Mouse (Mus musculus) left cerebral cortex, postnatal 36 days (tissue): ENCODE results near the gene Fam161b. TPM values are rescaled to one million over a fixed set of nuclear protein-coding genes. Genes with fewer than 3 reads are reported as not detected.

Experiments
- DNase-seq, 2 experiments: peaks; one replicate each; pipeline ENCODE4 v3.0.0; 2021 to 2022; ENCODE audit warnings: low spot score in 2 of 2, mixed read lengths in 1 of 2
- intact Hi-C: fragments of 180-260 bp; cut with DNase I; formaldehyde crosslinking; loops from one replicate; pipeline ENCODE4 v1.15.1; 2025
- total RNA-seq, 2 experiments: library from RNA; stranded (reverse); gene quantifications; 2 replicates each; pipeline ENCODE4 v1.2.3; 2021

Gene Fam161b
- 10 to 100 TPM; 11.7 to 13.2 TPM for total RNA-seq

GRCm38 (mm10) chr12:84361555-84362489, at the start of gene Fam161b, which contains the start of gene Coq6:
TSS of gene Fam161b (minus strand) at chr12:84361833.
TSS of gene Coq6 (plus strand) at chr12:84361657.
- intact Hi-C loops: no loop called here

GRCm38 (mm10) chr12:84408819-84409507, 47.3 kb upstream of the Fam161b start, which contains the start of the genes Entpd5 and Bbof1:
TSS of gene Entpd5 (minus strand) at chr12:84409029.
TSS of gene Bbof1 (plus strand) at chr12:84409071.
- intact Hi-C loops: loop anchor here (2.0 kb wide), 1 partner anchor 42 kb away; the partner anchor contains the start of genes Aldh6a1 and Lin52

More at GRCm38 (mm10) chr12:84361555-84362489, at the start of gene Fam161b, which contains the start of gene Coq6:
- peak; percentile 93 to 94 for DNase-seq

DNA sequence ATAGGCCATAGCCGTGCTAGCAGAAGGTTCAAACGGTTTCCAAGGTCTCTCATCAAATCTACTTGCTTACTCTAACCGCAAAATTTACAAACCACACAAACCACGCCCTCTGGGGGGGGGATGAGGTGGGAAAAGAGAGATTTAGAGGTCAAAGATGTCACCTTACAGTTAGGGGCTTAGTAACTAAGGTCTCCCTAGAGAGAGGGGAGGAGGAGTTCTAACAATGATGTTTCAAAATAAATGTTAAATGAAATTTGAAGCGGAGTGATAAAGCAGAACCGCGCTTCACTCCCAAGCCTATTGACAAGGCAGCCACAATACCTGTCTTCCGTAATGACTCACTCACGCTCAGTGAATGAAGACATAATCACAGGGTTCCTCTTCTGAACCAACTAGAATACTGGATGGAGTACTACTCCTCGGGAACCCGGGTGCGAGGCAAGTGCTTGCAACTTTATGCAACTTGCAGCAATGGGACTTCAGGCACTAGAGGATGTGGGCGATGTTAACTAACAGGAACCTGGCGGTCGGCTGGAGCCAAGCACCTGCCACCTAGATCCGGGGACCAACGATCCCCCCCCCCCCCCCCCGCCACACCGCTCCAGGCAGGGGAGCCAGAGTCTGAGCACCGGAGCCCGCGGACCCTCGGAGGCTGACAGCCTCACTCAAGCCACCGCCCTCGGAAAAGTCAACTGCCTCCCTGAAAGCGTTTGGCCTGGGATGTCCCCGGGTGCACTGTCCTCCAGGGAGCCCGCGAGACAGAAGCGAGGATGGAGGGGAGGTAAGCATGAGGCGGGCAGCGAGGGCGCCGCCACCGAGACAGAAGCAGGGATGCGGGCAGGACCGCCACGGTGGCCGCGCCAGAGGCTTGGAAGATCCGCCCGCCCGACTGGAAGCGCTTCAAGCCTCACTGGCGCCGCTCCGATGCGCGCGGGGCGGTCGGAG, 46.5 kb upstream of the Fam161b start:
- intact Hi-C loops: loop anchor here (2.0 kb wide), 1 partner anchor 43 kb away; the partner anchor contains the start of genes Aldh6a1 and Lin52
- DNase-seq: peak; percentile 30 to 31

More at GRCm38 (mm10) chr12:84408819-84409507, 47.3 kb upstream of the Fam161b start, which contains the start of the genes Entpd5 and Bbof1:
- DNase-seq: peak; percentile 91 to 94

DNA sequence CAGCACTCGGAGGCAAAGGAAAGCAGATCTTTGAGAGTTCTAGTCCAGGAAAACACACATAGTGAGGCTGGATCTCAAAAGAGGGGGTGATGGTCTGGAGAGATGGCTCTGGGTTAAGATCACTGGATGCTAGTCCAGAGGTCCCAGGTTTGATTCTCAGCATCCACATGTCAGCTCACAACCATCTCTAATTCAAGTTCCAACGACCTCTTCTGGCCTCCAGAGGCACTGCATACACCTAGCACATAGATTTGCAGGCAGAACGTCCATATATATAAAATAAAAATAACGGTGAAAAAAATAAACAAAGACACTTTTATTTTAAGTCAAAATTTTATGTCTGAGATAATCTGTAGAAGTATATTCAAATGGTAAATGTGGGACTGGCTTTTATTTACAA, 45.6 kb upstream of the Fam161b start:
- intact Hi-C loops: no loop called here
- no peak for DNase-seq

DNA sequence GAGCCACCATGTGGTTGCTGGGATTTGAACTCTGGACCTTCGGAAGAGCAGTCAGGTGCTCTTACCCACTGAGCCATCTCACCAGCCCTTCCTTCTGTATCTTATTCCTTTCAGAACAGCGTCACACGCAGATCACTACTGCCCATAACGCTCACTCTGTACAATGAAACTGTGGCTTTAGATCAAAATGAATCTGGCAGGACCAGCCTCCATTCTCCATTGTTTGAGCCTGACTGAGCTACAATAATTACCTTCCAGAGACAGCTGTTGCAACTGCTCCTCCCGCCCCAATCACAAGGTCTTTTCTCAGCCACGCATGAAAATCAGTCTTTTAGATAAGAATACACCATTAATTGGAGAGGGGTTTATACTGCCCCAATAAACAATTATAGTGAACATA, 42.9 kb upstream of the Fam161b start:
- DNase-seq: no peak
- intact Hi-C loops: no loop called here

GRCm38 (mm10) chr12:84402923-84403322, 41.3 kb upstream of the Fam161b start:
- no peak for DNase-seq
- intact Hi-C loops: no loop called here

DNA sequence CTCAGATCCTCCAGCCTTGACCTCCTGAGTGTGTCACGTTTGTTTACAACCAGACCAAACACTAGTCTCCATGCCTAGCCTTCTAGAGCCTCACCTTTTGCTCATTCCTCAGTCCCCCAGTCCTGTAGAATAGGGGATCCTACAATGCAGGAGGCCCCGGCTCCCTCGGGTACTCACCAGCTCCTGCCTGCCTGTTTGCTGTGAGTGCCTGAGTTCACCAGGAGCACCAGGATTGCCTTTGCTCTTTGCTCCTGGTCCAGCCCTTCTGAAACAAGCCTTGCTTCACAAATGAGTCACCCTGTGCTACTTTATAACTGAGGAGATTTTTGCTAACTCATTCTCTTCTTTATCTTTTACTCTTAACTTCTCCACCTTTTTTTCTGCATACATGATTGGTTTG, 39.0 kb upstream of the Fam161b start:
- no peak for DNase-seq
- intact Hi-C loops: no loop called here

GRCm38 (mm10) chr12:84400068-84400467, 38.4 kb upstream of the Fam161b start:
- intact Hi-C loops: no loop called here
- no peak for DNase-seq

DNA sequence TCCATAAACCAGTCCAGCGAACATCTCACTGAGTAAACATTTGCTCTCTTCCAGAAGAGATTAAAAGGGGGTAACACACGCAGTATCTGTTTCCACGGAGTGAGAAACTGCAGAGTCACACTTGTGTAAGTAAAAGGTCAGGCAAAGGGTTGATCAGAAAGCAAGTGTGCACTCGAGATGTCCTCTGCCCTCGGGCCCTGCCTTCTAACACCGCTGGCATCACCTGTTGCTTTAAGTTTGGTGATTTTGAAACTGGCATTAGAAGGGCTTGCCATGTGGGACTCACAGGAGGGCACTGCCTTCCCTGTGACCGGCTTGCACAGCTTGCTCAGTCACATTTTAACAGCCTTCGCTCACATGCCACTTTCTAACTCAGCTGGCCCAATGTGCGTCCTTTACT, 38.0 kb upstream of the Fam161b start:
- intact Hi-C loops: no loop called here
- no peak for DNase-seq

- no peak for DNase-seq
Measured at GRCm38 (mm10) chr12:84399135-84399534, 37.5 kb upstream of the Fam161b start.

GRCm38 (mm10) chr12:84398629-84399028, 37.0 kb upstream of the Fam161b start:
- no peak for DNase-seq
- intact Hi-C loops: no loop called here

More at GRCm38 (mm10) chr12:84399135-84399534, 37.5 kb upstream of the Fam161b start:
- intact Hi-C loops: no loop called here

GRCm38 (mm10) chr12:84397685-84398084, 36.1 kb upstream of the Fam161b start:
- intact Hi-C loops: no loop called here
- no peak for DNase-seq

GRCm38 (mm10) chr12:84396947-84397679, 35.5 kb upstream of the Fam161b start:
- intact Hi-C loops: no loop called here
- DNase-seq: no peak

GRCm38 (mm10) chr12:84393847-84394246, 32.2 kb upstream of the Fam161b start:
- DNase-seq: no peak
- intact Hi-C loops: no loop called here

DNA sequence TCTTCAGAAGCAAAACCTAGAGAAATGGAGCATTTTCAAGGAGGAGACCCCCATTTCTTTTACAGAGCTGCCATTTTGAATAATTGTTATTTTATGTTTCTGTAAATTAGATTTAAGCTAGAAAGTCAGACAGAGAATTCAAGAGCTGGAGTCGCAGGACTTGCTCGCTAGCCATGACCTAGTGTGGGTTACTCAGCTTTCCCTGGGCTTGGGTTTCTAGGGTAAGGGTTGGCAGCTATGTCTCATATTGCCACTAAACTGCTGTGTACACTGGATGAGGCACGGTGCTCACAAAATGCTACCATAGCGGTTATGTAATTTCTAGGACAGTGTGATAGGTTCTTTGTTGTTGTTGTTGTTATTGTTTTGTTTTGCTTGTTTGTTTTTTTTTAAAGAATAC, 31.0 kb upstream of the Fam161b start:
- no peak for DNase-seq
- intact Hi-C loops: no loop called here

- intact Hi-C loops: no loop called here
Measured at GRCm38 (mm10) chr12:84390336-84390735, 28.7 kb upstream of the Fam161b start.

DNA sequence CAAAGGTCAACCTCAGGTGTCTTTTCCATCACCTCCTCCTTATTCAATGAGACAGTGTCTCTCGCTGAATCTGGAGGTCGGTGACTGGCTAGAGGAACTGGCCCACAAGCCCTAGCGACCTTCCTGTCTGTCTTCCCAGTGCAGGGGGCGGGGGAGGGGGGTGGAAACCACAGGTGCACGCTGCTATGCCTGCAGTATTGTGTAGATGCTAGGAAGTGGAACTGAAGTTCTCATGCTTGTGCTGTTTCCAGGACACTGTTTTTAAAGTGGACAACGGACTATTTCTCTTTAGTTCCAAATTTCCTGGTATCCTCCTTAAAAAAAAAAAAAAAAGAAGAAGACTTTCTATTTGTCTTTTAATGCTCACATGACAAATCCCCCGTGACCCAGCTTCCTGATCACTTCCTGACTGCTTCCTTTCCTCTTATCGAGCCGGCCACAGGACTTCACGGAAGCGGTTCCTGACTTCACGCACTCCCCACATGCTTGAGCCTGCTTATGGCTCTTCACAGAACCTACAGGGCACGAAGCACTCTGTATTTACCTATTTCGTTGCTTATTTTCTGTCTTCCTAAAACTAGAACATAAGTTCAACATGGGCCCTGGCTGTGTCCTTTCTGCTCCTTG, 27.3 kb upstream of the Fam161b start:
- intact Hi-C loops: no loop called here
- no peak for DNase-seq

More at GRCm38 (mm10) chr12:84390336-84390735, 28.7 kb upstream of the Fam161b start:
- no peak for DNase-seq

DNA sequence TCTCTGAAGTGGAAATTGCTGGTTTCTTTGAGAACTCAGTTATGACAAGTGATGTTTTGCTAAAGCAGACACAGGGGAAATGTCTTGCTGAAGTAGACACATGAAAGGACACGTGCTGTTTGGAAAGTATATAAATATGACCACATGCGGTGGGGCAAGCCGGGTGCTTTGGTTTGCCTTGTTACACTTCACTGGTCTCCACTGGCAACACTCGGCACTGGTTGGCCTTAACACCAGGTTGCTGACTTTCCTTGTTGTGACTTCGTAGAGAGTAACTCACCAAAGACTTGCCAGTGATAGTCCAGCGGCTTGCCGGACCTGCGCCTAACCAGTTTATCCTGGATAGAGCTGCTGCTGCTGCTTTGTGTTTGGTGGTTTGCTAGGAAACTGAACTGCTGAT, 26.5 kb upstream of the Fam161b start:
- intact Hi-C loops: no loop called here
- DNase-seq: no peak
